Mouse (Mus musculus): ENCODE measurements around the gene Grifin. TPM values are rescaled to one million over a fixed set of nuclear protein-coding genes. Genes with fewer than 3 reads are reported as not detected.
A peak's percentile ranks its signal among the peaks of the same experiment; 100 is the strongest.

Gene Grifin
- total and polyA plus RNA-seq, 2 experiments from 2014 or later: 0.25 TPM; not detected in 1

GRCm38 (mm10) chr5:140579771-140580170, 14.9 kb upstream of the Grifin start:
- H3K27ac ChIP-seq: no peak overlapping the region
- no peak for TF ChIP-seq CTCF (IDR thresholded peaks at IDR 0.05; ENCODE audit: low read depth)
- H3K4me1 ChIP-seq (ENCODE audit: insufficient read depth, low read length): 0 out of 2 replicates have a peak, but pooled peaks cover 9% of the 10 kb centered on the region
- H3K4me2 ChIP-seq (ENCODE audit: low read depth, low read length): no peak overlapping the region
- no peaks in the 10 kb centered on the region for H3K27me3 ChIP-seq (ENCODE audit: insufficient read depth, low read length)
- ATAC-seq (peak; percentile 59; the same call in 1 of the 2 replicates), DNase-seq (ENCODE audit: low spot score) (peak; percentile 69)
- H3K36me3 ChIP-seq (ENCODE audit: insufficient read depth, low read length): no peaks in the 10 kb centered on the region
- no peak overlapping the region for H3K9ac ChIP-seq (replicated peaks; ENCODE audit: low read length)
- H3K9me3 ChIP-seq (ENCODE audit: low read length): no peaks in the 10 kb centered on the region
- 21% methylated on average over 6 of the region's 6 CpGs for WGBS
- no peak overlapping the region for H3K4me3 ChIP-seq (ENCODE audit: low read length)

GRCm38 (mm10) chr5:140579221-140579620, 14.3 kb upstream of the Grifin start:
- Histone ChIP-seq H3K4me2 (ENCODE audit: low read depth, low read length) (no peak overlapping the region), H3K27me3 (ENCODE audit: insufficient read depth, low read length) (no peaks in the 10 kb centered on the region), H3K9me3 (ENCODE audit: low read length) (no peaks in the 10 kb centered on the region), H3K27ac (no peak overlapping the region), H3K9ac (replicated peaks; ENCODE audit: low read length) (no peak overlapping the region), H3K36me3 (ENCODE audit: insufficient read depth, low read length) (no peaks in the 10 kb centered on the region), H3K4me3 (ENCODE audit: low read length) (no peak overlapping the region), H3K4me1 (ENCODE audit: insufficient read depth, low read length) (0 out of 2 replicates have a peak, but pooled peaks cover 9% of the 10 kb centered on the region)
- DNase-seq (ENCODE audit: low spot score) (no peak), ATAC-seq (no peak)
- 22% methylated on average over 9 of the region's 9 CpGs for WGBS
- no peak for TF ChIP-seq CTCF (IDR thresholded peaks at IDR 0.05; ENCODE audit: low read depth)

GRCm38 (mm10) chr5:140575381-140575866, 10.6 kb upstream of the Grifin start:
- DNase-seq (ENCODE audit: low spot score): no peak
- Histone ChIP-seq H3K9me3 (ENCODE audit: low read length) (no peaks in the 10 kb centered on the region), H3K27ac (no peak overlapping the region), H3K4me1 (ENCODE audit: insufficient read depth, low read length) (0 out of 2 replicates have a peak, but pooled peaks cover 9% of the 10 kb centered on the region), H3K9ac (replicated peaks; ENCODE audit: low read length) (no peak overlapping the region), H3K36me3 (ENCODE audit: insufficient read depth, low read length) (no peaks in the 10 kb centered on the region), H3K27me3 (ENCODE audit: insufficient read depth, low read length) (no peaks in the 10 kb centered on the region), H3K4me2 (ENCODE audit: low read depth, low read length) (no peak overlapping the region), H3K4me3 (ENCODE audit: low read length) (no peak overlapping the region)
- TF ChIP-seq CTCF (IDR thresholded peaks at IDR 0.05; ENCODE audit: low read depth): no peak
- 46% methylated on average over 5 of the region's 5 CpGs for WGBS
- no peak for ATAC-seq

- no peak for TF ChIP-seq CTCF (IDR thresholded peaks at IDR 0.05; ENCODE audit: low read depth)
- Histone ChIP-seq H3K27ac (no peak overlapping the region), H3K9me3 (ENCODE audit: low read length) (no peaks in the 10 kb centered on the region), H3K9ac (replicated peaks; ENCODE audit: low read length) (no peak overlapping the region), H3K36me3 (ENCODE audit: insufficient read depth, low read length) (no peaks in the 10 kb centered on the region), H3K4me3 (ENCODE audit: low read length) (no peak overlapping the region), H3K27me3 (ENCODE audit: insufficient read depth, low read length) (no peaks in the 10 kb centered on the region), H3K4me1 (ENCODE audit: insufficient read depth, low read length) (no peaks in the 10 kb centered on the region), H3K4me2 (ENCODE audit: low read depth, low read length) (no peak overlapping the region)
- 75% methylated on average over 6 of the region's 6 CpGs for WGBS
- DNase-seq (ENCODE audit: low spot score) (no peak), ATAC-seq (no peak)
Measured at GRCm38 (mm10) chr5:140572611-140573010, 7.7 kb upstream of the Grifin start.

GRCm38 (mm10) chr5:140571673-140572072, 6.8 kb upstream of the Grifin start:
- 41% methylated on average over 10 of the region's 10 CpGs for WGBS
- H3K4me2 ChIP-seq (ENCODE audit: low read depth, low read length): no peak overlapping the region
- H3K4me1 ChIP-seq (ENCODE audit: insufficient read depth, low read length): no peaks in the 10 kb centered on the region
- H3K9ac ChIP-seq (replicated peaks; ENCODE audit: low read length): no peak overlapping the region
- no peak for ATAC-seq
- DNase-seq (ENCODE audit: low spot score): peak; percentile 35
- no peaks in the 10 kb centered on the region for H3K36me3 ChIP-seq (ENCODE audit: insufficient read depth, low read length)
- no peaks in the 10 kb centered on the region for H3K27me3 ChIP-seq (ENCODE audit: insufficient read depth, low read length)
- TF ChIP-seq CTCF (IDR thresholded peaks at IDR 0.05; ENCODE audit: low read depth): no peak
- H3K9me3 ChIP-seq (ENCODE audit: low read length): no peaks in the 10 kb centered on the region
- H3K4me3 ChIP-seq (ENCODE audit: low read length): no peak overlapping the region
- no peak overlapping the region for H3K27ac ChIP-seq

- H3K4me1 ChIP-seq (ENCODE audit: insufficient read depth, low read length): no peaks in the 10 kb centered on the region
- H3K9ac ChIP-seq (replicated peaks; ENCODE audit: low read length): no peak overlapping the region
- H3K9me3 ChIP-seq (ENCODE audit: low read length): no peaks in the 10 kb centered on the region
- ATAC-seq (no peak), DNase-seq (ENCODE audit: low spot score) (no peak)
- WGBS: 40% methylated on average over 4 of the region's 4 CpGs
- no peak overlapping the region for H3K4me3 ChIP-seq (ENCODE audit: low read length)
- no peaks in the 10 kb centered on the region for H3K36me3 ChIP-seq (ENCODE audit: insufficient read depth, low read length)
- H3K27me3 ChIP-seq (ENCODE audit: insufficient read depth, low read length): no peaks in the 10 kb centered on the region
- no peak for TF ChIP-seq CTCF (IDR thresholded peaks at IDR 0.05; ENCODE audit: low read depth)
- H3K27ac ChIP-seq: no peak overlapping the region
- H3K4me2 ChIP-seq (ENCODE audit: low read depth, low read length): no peak overlapping the region
Measured at GRCm38 (mm10) chr5:140571201-140571600, 6.3 kb upstream of the Grifin start.

GRCm38 (mm10) chr5:140570223-140570870, 5.5 kb upstream of the Grifin start:
- ATAC-seq: no peak

More at GRCm38 (mm10) chr5:140570223-140570870, 5.5 kb upstream of the Grifin start:
- Histone ChIP-seq H3K36me3 (ENCODE audit: insufficient read depth, low read length) (no peaks in the 10 kb centered on the region), H3K9ac (replicated peaks; ENCODE audit: low read length) (no peak overlapping the region), H3K27me3 (ENCODE audit: insufficient read depth, low read length) (no peaks in the 10 kb centered on the region), H3K9me3 (ENCODE audit: low read length) (no peaks in the 10 kb centered on the region), H3K27ac (no peak overlapping the region), H3K4me3 (ENCODE audit: low read length) (no peak overlapping the region), H3K4me1 (ENCODE audit: insufficient read depth, low read length) (no peaks in the 10 kb centered on the region; the same call in 1 of the 2 replicates), H3K4me2 (ENCODE audit: low read depth, low read length) (no peak overlapping the region)
- no peak for DNase-seq (ENCODE audit: low spot score)
- no peak; the same call in 1 of the 2 replicates for TF ChIP-seq CTCF (IDR thresholded peaks at IDR 0.05; ENCODE audit: low read depth)
- WGBS: 86% methylated on average over 13 of the region's 13 CpGs

All from hindbrain, postnatal 0 days (tissue).